ENCODE assay signal across 9 mouse cellular contexts in genomic region chr11:31770881-31771280, GRCm38 (mm10).
DNase-seq lines count a peak whose midpoint lies in the region; ATAC-seq lines count a peak whose summit lies in the region.
"Had no signal": no experiment of that assay in that cellular context is flagged by ENCODE, and none has a peak within 500 bp of the region (broad histone marks: within the 10 kb centered on the region; RNA-seq: fewer than 3 reads in every experiment).

No protein-coding gene starts in this region.

- 65% methylated on average over 7 of the region's 7 CpGs for WGBS in heart, embryonic 11.5 days (ENCODE audit: insufficient replicate concordance)
- 32% methylated on average over 7 of the region's 7 CpGs for WGBS in midbrain, embryonic 15.5 days

- peaks cover 14% of the 10 kb centered on the region for H3K4me1 ChIP-seq in heart, embryonic 11.5 days (ENCODE audit: control insufficient read depth, insufficient read depth, low read length)
- peaks cover 25% of the 10 kb centered on the region for H3K4me1 ChIP-seq in midbrain, embryonic 15.5 days
- H3K4me1 ChIP-seq: embryonic facial prominence, embryonic 13.5 days had no signal

- no peaks in the 10 kb centered on the region for H3K36me3 ChIP-seq in heart, embryonic 11.5 days (ENCODE audit: control insufficient read depth, insufficient read depth, low read length)
- no peaks in the 10 kb centered on the region for H3K36me3 ChIP-seq in midbrain, embryonic 15.5 days (replicated peaks)
- H3K36me3 ChIP-seq: embryonic facial prominence, embryonic 13.5 days had no signal

- no peaks in the 10 kb centered on the region for H3K27me3 ChIP-seq in heart, embryonic 11.5 days (ENCODE audit: control insufficient read depth, insufficient read depth, low read length)
- no peaks in the 10 kb centered on the region for H3K27me3 ChIP-seq in midbrain, embryonic 15.5 days (replicated peaks)
- H3K27me3 ChIP-seq: embryonic facial prominence, embryonic 13.5 days had no signal

- peak overlapping the region; percentile 80 for H3K27ac ChIP-seq in heart, embryonic 11.5 days (ENCODE audit: low read depth, low read length)
- peak overlapping the region; percentile 74 for H3K27ac ChIP-seq in midbrain, embryonic 15.5 days
- H3K27ac ChIP-seq: embryonic facial prominence, embryonic 13.5 days had no signal

- no peak overlapping the region for H3K4me3 ChIP-seq in heart, embryonic 11.5 days (ENCODE audit: low read depth, low read length)
- no peak overlapping the region for H3K4me3 ChIP-seq in midbrain, embryonic 15.5 days
- H3K4me3 ChIP-seq: embryonic facial prominence, embryonic 13.5 days had no signal

- DNase-seq in heart, adult 8-10 months (ENCODE audit: low spot score) = no peak
- peak; percentile 57 for DNase-seq in adrenal gland, postnatal 14 days
- DNase-seq in frontal cortex, adult 2 months (ENCODE audit: extremely low spot score in 1 of 2, low spot score in 1 of 2) = peak; percentile 85 to 88
- DNase-seq in layer of hippocampus, postnatal 14 days (ENCODE audit: low spot score in 2 of 2) = peak; percentile 64 to 70
- no peak for DNase-seq in ovary, postnatal 14 days (ENCODE audit: low spot score)

- H3K9me3 ChIP-seq in heart, embryonic 11.5 days (replicated peaks; ENCODE audit: control insufficient read depth, low read length) = no peaks in the 10 kb centered on the region; the same call in 1 of the 2 replicates
- no peaks in the 10 kb centered on the region for H3K9me3 ChIP-seq in midbrain, embryonic 15.5 days
- H3K9me3 ChIP-seq: embryonic facial prominence, embryonic 13.5 days had no signal

- no peak for ATAC-seq in heart, embryonic 11.5 days (replicated peaks; ENCODE audit: insufficient number of reproducible peaks, low FRiP score, low TSS enrichment)
- ATAC-seq in midbrain, embryonic 15.5 days (replicated peaks) = peak; percentile 78
- ATAC-seq in megakaryocyte, adult 5-6 weeks (ENCODE audit: poor library complexity, severe bottlenecking) = no peak

- no peak overlapping the region; the same call in 1 of the 2 replicates for H3K9ac ChIP-seq in heart, embryonic 11.5 days (ENCODE audit: low read depth, low read length)
- H3K9ac ChIP-seq in midbrain, embryonic 15.5 days = no peak overlapping the region
- H3K9ac ChIP-seq: embryonic facial prominence, embryonic 13.5 days had no signal

- no peak overlapping the region; the same call in 1 of the 2 replicates for H3K4me2 ChIP-seq in heart, embryonic 11.5 days
- no peak overlapping the region for H3K4me2 ChIP-seq in midbrain, embryonic 15.5 days
- H3K4me2 ChIP-seq: embryonic facial prominence, embryonic 13.5 days had no signal

Comparison
In these comparisons a context has a peak if more than half of its experiments do, and no peak if none do; other contexts are left out.
1. DNase-seq: peak in adrenal gland, postnatal 14 days (single experiment), frontal cortex, adult 2 months (2 of 2) and layer of hippocampus, postnatal 14 days (2 of 2); none in heart, adult 8-10 months (single experiment) and ovary, postnatal 14 days (single experiment).